Mouse (Mus musculus) MEL (cell line): ENCODE data around the gene Hist2h3c1.

Source experiments
- HCFC1 ChIP-seq: IDR thresholded peaks from 2 replicates; pipeline ENCODE4 v1.6.1; 2012; ENCODE audit warnings: low read depth, mild to moderate bottlenecking, inconsistent platforms, low read length, improper control_type of control experiment, moderate library complexity
- KAT2A ChIP-seq: conservative IDR thresholded peaks from 2 replicates; pipeline ENCODE4 v1.6.1; 2012; ENCODE audit warnings: low read depth, low read length, improper control_type of control experiment, inconsistent platforms

GRCm38 (mm10) chr3:96257190-96257589 is 10.7 kb downstream of the Hist2h3c1 start:
- TF ChIP-seq KAT2A = no peak
- TF ChIP-seq HCFC1 = no peak
